Mouse (Mus musculus): ENCODE measurements around the gene Galnt10. TPM values are rescaled to one million over a fixed set of nuclear protein-coding genes. Genes with fewer than 3 reads are reported as not detected.

Galnt10 gene
- polyA plus RNA-seq, 1 experiment from 2014 or later = 27.5 TPM

DNA sequence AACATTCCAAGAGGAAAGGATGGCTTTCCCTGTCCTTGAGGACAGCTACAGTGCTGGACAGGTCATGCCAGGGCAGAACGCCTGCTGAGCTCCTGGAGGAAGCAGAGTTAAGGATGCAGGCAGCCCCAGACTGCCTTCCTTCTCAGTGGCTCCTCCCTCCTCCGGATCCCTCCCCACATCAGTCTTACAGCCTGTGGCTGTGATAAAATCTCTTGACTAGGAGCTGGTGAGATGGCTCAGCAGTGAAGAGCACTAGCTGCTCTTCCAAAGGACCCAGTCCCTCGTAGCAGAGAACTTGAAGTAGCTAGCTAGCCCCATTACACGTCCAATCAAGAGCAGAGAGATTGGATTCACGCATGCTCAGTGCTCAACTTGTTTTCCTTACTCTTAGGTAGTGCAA is 15.6 kb downstream of the Galnt10 start:
- Histone ChIP-seq H3K4me2 (replicated peaks) (no peak overlapping the region), H3K9ac (no peak overlapping the region), H3K4me1 (peaks cover 35% of the 10 kb centered on the region), H3K36me3 (no peaks in the 10 kb centered on the region), H3K27me3 (no peaks in the 10 kb centered on the region), H3K27ac (replicated peaks) (no peak overlapping the region), H3K9me3 (replicated peaks) (no peaks in the 10 kb centered on the region), H3K4me3 (replicated peaks) (no peak overlapping the region)
- WGBS = 51% methylated on average over 5 of the region's 5 CpGs
- 0 out of 2 replicates have a peak, but pooled peaks have one; percentile 2 for ATAC-seq (ENCODE audit: insufficient number of reproducible peaks, low FRiP score, low TSS enrichment, low read depth)

DNA sequence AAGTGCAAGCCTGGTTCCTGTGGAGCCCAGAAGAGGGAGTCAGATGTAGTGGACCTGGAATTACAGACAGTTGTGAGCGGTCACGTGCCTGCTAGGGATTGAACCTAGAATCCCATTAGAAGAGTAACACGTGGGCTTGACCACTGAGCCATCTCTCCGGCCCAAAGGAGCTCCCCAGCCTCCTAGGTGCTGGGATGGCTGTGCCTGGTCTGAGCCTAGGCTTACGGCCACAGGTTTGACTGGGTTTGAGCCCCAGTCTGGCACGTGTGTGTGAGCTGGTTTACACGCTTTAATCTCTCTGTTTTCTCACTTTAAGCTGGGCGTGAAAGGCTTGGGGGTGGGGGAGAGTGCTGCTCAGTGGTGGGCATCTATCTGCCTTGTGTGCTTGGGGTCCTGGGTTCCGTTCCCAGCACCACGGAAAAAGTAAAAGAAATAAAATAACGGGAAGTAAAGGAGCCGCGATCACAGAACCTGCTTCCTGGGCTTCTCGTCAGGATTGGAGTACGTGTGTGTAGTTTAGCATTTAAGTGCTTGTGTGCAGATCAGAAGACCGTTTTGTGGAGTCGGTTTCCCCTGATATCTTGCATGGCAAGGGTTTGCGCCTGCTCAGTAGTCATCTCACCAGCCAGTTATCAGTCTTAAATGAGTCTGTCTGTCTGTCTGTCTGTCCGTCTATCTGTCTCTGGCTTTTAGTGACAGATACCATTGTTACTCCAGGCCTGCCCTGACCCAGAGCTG is 16.4 kb downstream of the Galnt10 start:
- no peak for ATAC-seq (ENCODE audit: insufficient number of reproducible peaks, low FRiP score, low TSS enrichment, low read depth)
- no peaks in the 10 kb centered on the region for H3K9me3 ChIP-seq (replicated peaks)

DNA sequence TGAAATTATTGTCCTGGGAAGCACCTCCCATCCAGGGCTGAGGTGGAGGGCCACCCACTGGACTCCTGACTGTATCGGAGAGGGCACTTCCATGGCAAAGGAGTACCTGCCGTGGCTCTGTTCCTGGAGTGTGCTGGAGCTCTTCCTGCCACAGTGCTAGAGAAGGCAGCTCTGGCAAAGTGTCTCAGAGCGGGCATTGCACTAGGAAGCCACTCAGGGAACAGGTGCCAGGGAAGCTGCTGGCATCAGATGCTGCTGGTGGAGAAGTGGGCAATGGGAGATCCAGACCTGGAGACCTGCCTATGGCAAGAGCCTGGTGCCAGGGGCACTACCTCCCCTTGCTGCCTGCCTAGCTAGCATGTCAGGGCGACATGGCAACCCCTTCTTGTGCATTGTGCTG is 17.0 kb downstream of the Galnt10 start:
- WGBS = 83% methylated on average over 4 of the region's 4 CpGs
- Histone ChIP-seq H3K27ac (replicated peaks) (no peak overlapping the region), H3K4me1 (peaks cover 26% of the 10 kb centered on the region), H3K4me3 (replicated peaks) (no peak overlapping the region), H3K9me3 (replicated peaks) (no peaks in the 10 kb centered on the region), H3K9ac (no peak overlapping the region), H3K36me3 (no peaks in the 10 kb centered on the region), H3K4me2 (replicated peaks) (no peak overlapping the region), H3K27me3 (no peaks in the 10 kb centered on the region)
- ATAC-seq (ENCODE audit: insufficient number of reproducible peaks, low FRiP score, low TSS enrichment, low read depth) = no peak

More for the DNA sequence above, 16.4 kb downstream of the Galnt10 start:
- no peak overlapping the region for H3K4me2 ChIP-seq (replicated peaks)
- H3K9ac ChIP-seq = no peak overlapping the region
- H3K27me3 ChIP-seq = no peaks in the 10 kb centered on the region
- H3K4me1 ChIP-seq = peaks cover 31% of the 10 kb centered on the region
- no peak overlapping the region for H3K27ac ChIP-seq (replicated peaks)
- H3K4me3 ChIP-seq (replicated peaks) = no peak overlapping the region
- H3K36me3 ChIP-seq = no peaks in the 10 kb centered on the region
- WGBS = 91% methylated on average over 19 of the region's 19 CpGs

DNA sequence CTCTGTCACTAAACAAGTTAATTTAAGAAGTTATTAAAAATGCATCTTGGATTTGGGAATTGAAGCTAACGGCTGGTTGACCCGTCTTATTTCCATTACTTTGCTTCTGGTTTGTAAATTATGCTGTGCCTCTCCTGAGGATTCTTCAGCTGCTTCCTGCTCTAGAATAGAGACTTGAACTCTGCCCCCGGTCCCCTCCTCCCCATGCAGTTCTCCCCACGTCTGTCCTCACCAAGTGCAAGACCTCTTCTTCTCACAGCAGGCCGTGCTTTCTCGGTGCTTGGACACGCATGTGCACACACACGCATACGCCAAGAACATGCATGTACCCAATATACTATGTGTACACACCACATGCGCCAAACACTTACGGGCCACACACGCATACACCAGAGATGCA is 18.0 kb downstream of the Galnt10 start:
- Histone ChIP-seq H3K27ac (replicated peaks) (no peak overlapping the region), H3K4me2 (replicated peaks) (no peak overlapping the region), H3K27me3 (no peaks in the 10 kb centered on the region), H3K4me3 (replicated peaks) (no peak overlapping the region), H3K4me1 (peaks cover 21% of the 10 kb centered on the region), H3K9ac (no peak overlapping the region), H3K9me3 (replicated peaks) (no peaks in the 10 kb centered on the region), H3K36me3 (no peaks in the 10 kb centered on the region)
- ATAC-seq (ENCODE audit: insufficient number of reproducible peaks, low FRiP score, low TSS enrichment, low read depth) = no peak
- 87% methylated on average over 12 of the region's 12 CpGs for WGBS

DNA sequence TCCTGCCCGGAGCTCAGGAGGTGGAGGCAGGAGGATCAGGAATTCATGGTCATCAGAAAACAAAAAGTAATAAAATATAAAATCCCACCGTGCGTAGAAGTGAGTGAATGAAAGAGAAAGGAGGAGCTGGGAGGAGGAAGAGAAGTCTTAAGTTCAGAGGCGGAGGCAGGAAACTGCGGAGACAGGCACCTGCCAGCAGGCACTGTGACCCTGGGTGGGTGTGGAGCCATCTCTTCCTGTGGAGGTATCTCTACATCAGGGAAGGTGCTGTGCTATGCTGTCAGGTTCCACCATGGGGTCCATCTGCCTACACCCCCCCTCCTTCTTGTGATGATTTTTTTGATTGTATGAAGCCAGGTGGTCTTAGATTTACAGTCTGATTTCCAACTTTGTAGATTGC is 19.5 kb downstream of the Galnt10 start:
- WGBS = 86% methylated on average over 5 of the region's 5 CpGs
- no peak for ATAC-seq (ENCODE audit: insufficient number of reproducible peaks, low FRiP score, low TSS enrichment, low read depth)
- no peaks in the 10 kb centered on the region for H3K9me3 ChIP-seq (replicated peaks)

DNA sequence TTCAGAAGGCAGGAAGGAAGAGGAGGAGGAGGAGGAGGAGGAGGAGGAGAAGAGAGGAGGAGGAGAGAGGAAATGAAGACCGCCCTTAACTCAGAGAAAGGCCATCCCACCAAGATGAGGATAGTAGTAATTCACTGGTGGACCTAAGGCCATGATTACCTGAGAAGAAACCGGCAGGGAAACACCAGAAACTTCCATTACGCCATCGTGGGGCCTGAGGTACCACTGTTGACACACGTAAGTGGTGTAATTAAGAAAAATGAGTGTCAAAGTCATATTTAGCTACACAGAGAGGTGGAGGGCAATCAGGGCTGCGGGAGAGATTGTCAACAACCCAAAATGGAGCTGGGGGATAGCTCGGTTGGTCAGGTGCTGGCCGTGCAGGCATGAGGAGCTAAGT is 23.0 kb downstream of the Galnt10 start:
- 86% methylated on average over 8 of the region's 8 CpGs for WGBS
- no peak overlapping the region for H3K4me2 ChIP-seq (replicated peaks)

More for the DNA sequence above, 19.5 kb downstream of the Galnt10 start:
- H3K4me3 ChIP-seq (replicated peaks) = no peak overlapping the region
- H3K36me3 ChIP-seq = no peaks in the 10 kb centered on the region
- no peak overlapping the region for H3K9ac ChIP-seq
- no peak overlapping the region for H3K27ac ChIP-seq (replicated peaks)
- H3K4me1 ChIP-seq = peaks cover 18% of the 10 kb centered on the region; the same call in 1 of the 2 replicates
- no peaks in the 10 kb centered on the region for H3K27me3 ChIP-seq
- H3K4me2 ChIP-seq (replicated peaks) = no peak overlapping the region

DNA sequence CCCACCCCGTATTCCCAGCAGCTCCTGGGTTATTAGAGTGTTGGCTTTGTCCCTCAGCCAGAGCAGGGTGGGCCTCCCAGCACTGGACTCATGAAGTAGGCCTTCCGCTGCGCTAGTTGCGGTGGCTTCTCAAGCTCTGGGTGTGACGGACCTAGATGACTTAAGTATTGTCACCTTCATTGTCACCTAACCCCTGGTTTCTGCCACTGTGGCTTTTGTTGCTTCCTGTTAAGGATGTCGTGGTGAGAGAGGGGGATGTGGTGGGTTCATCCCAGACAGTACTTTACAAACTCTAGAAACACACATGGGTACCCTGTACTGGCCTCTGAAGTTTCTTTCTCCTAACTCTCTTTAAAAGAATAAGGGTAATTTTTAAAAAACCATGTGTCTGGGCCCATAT is 24.3 kb downstream of the Galnt10 start:
- no peak overlapping the region for H3K4me3 ChIP-seq (replicated peaks)
- WGBS = 75% methylated on average over 6 of the region's 6 CpGs
- no peaks in the 10 kb centered on the region for H3K27me3 ChIP-seq
- no peak for ATAC-seq (ENCODE audit: insufficient number of reproducible peaks, low FRiP score, low TSS enrichment, low read depth)
- no peak overlapping the region for H3K9ac ChIP-seq
- no peak overlapping the region for H3K27ac ChIP-seq (replicated peaks)
- H3K4me2 ChIP-seq (replicated peaks) = no peak overlapping the region
- peaks cover 24% of the 10 kb centered on the region for H3K4me1 ChIP-seq
- no peaks in the 10 kb centered on the region for H3K9me3 ChIP-seq (replicated peaks)
- no peaks in the 10 kb centered on the region for H3K36me3 ChIP-seq

More for the DNA sequence above, 23.0 kb downstream of the Galnt10 start:
- Histone ChIP-seq H3K4me3 (replicated peaks) (no peak overlapping the region), H3K9me3 (replicated peaks) (no peaks in the 10 kb centered on the region), H3K36me3 (no peaks in the 10 kb centered on the region), H3K27me3 (no peaks in the 10 kb centered on the region), H3K4me1 (peaks cover 14% of the 10 kb centered on the region), H3K27ac (replicated peaks) (no peak overlapping the region), H3K9ac (no peak overlapping the region)
- no peak for ATAC-seq (ENCODE audit: insufficient number of reproducible peaks, low FRiP score, low TSS enrichment, low read depth)

DNA sequence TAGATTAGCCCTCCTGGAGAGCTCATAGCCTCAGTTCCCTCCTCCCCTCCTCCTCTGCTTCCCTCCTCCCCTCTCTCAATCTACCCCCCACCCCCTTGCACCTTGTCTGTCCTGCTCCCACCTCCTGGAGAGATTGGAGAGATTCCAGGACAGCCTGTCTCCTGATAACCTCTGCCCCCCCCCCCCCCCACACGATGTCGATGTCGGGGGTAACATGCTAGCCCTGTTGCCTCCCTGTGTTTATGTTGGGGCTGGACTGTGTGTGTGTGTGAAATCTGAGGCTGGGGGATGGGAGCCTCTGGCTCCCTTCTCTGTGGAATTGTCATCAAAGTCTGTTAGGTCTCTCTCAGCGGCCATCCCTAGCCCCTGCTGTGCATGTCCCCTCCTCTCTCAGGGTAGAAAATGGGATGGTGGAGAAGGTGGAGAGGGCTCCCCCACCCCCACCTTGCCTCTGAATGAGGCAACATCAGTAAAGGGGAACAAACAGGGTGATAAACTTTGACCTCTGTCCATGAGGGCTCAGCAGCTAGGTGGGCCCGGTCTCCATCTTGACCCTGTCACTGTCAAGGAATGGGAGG is 26.0 kb downstream of the Galnt10 start:
- Histone ChIP-seq H3K27ac (replicated peaks) (no peak overlapping the region), H3K9ac (no peak overlapping the region), H3K9me3 (replicated peaks) (no peaks in the 10 kb centered on the region), H3K4me3 (replicated peaks) (no peak overlapping the region), H3K4me2 (replicated peaks) (no peak overlapping the region), H3K27me3 (no peaks in the 10 kb centered on the region), H3K4me1 (peaks cover 40% of the 10 kb centered on the region), H3K36me3 (no peaks in the 10 kb centered on the region)
- no peak for ATAC-seq (ENCODE audit: insufficient number of reproducible peaks, low FRiP score, low TSS enrichment, low read depth)
- 23% methylated on average over 5 of the region's 5 CpGs for WGBS

DNA sequence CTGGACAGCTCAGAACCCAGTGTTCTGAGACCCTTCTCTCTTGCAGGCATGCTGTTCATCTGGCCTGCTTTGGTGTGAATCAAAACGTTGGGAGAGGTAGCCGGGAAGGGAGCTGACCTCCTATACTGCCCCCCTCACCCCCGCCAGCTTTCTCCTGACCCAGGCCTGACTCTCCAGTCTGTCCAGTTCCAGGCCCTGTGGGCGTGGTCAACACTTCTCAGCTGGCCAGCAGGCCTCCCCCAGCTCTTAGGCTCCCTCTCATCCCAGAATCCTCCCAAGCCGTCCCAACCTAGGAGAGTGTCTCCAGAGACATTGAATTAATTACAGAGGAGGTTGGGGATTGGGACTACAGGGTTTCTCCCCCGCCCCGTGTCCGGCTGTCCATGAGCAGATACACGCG is 26.6 kb downstream of the Galnt10 start:
- no peak for ATAC-seq (ENCODE audit: insufficient number of reproducible peaks, low FRiP score, low TSS enrichment, low read depth)
- Histone ChIP-seq H3K4me2 (replicated peaks) (no peak overlapping the region), H3K27me3 (no peaks in the 10 kb centered on the region), H3K27ac (replicated peaks) (no peak overlapping the region), H3K36me3 (no peaks in the 10 kb centered on the region), H3K4me1 (peaks cover 40% of the 10 kb centered on the region), H3K9me3 (replicated peaks) (no peaks in the 10 kb centered on the region), H3K4me3 (replicated peaks) (no peak overlapping the region), H3K9ac (no peak overlapping the region)
- WGBS = 66% methylated on average over 10 of the region's 10 CpGs

DNA sequence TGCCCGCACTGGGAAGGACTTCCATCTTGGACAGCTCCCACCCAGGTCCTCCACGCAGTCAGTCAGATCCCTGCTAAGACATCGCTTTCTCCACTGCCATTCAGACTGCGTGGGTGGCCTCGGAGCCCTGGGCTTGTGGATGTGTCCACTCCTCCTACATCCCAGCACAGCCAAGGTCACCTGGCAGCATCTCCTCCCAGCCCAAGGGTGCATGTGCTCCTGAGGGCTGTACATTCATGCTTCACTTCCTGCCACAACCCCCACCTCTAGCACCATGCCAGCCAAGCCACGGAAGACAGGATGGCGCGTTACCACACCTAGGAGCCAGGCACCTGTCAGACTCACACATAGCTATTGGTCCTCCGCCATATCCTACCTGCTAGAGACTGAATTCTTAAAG is 27.8 kb downstream of the Galnt10 start:
- Histone ChIP-seq H3K9ac (no peak overlapping the region), H3K27ac (replicated peaks) (no peak overlapping the region), H3K4me3 (replicated peaks) (no peak overlapping the region), H3K9me3 (replicated peaks) (no peaks in the 10 kb centered on the region), H3K4me2 (replicated peaks) (no peak overlapping the region), H3K27me3 (no peaks in the 10 kb centered on the region), H3K4me1 (peaks cover 40% of the 10 kb centered on the region), H3K36me3 (no peaks in the 10 kb centered on the region)
- 78% methylated on average over 9 of the region's 9 CpGs for WGBS
- ATAC-seq (ENCODE audit: insufficient number of reproducible peaks, low FRiP score, low TSS enrichment, low read depth) = no peak

DNA sequence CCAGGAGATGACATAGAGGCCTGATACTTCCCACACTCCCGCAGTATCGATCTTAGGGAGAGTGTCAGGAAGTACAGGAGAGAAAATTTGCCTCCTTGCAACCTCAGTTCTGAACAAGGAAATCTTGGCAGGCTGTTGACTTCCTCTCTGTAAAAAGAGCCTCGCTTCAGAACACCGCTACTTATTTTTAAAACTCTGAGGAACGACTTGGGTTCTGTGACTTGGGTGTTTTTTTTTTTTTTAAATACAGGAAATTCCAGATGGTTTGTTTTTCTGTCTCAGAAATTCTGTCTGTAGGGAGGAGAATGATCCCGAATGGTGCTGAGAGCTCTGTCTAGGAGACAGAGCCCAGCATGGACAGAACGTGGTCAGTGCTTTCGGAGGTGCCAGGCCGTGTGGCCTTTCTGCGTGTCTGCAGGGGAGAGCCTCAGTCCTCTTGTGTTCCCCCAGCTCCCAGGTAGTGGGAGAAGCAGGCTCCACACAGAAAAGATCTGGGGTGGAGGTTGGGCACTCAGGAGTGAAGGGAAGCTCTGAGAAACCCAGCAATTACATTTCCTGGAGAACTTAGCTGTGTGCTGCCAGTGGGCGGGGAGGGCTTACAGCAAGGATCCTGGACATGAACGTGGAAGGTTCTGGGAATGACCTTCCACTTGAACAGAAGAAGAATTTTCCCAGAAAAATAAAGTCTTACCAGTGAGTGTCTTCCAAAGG is 28.9 kb downstream of the Galnt10 start:
- 37% methylated on average over 12 of the region's 12 CpGs for WGBS
- Histone ChIP-seq H3K4me2 (replicated peaks) (no peak overlapping the region), H3K9me3 (replicated peaks) (no peaks in the 10 kb centered on the region), H3K27ac (replicated peaks) (peak overlapping the region; percentile 82), H3K4me1 (peaks cover 39% of the 10 kb centered on the region), H3K36me3 (no peaks in the 10 kb centered on the region), H3K4me3 (replicated peaks) (no peak overlapping the region), H3K9ac (no peak overlapping the region), H3K27me3 (no peaks in the 10 kb centered on the region)
- no peak for ATAC-seq (ENCODE audit: insufficient number of reproducible peaks, low FRiP score, low TSS enrichment, low read depth)

Measured in embryonic facial prominence, embryonic 15.5 days (tissue).